Mouse (Mus musculus) embryonic fibroblast, embryonic 13.5 days (primary cell): ENCODE results near the gene Commd2.

Source experiments
- CTCF ChIP-seq: IDR thresholded peaks from 2 replicates; pipeline ENCODE4 v1.5.1; 2011; ENCODE audit warnings: mild to moderate bottlenecking, control low read depth, low read length, moderate library complexity, borderline replicate concordance; ENCODE audit not compliant: insufficient read depth
- POLR2A ChIP-seq: IDR thresholded peaks from 2 replicates; pipeline ENCODE4 v1.6.1; 2011; ENCODE audit warnings: low read depth, mild to moderate bottlenecking, control low read depth, low read length, moderate library complexity

DNA sequence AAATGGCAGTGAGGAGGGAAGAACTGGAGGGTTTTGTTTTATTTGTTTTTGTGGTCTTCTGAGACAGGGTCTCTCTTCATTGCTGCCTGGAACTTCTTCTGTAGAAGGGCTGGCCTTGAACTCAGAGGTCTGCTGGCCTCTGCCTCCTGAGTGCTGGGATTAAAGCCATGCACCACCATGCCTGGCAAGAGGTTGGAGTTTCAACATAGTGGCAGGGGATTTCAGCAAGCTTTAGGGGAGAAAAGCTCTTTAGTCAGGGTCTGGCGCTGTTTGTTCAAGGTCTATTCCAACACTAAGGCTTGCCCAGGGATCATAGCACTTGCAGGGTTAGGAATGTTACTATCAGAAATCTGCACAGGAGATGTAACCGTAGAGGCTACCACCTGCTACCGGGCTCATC is 2.1 kb upstream of the Commd2 start:
- no peak for TF ChIP-seq CTCF
- no peak for TF ChIP-seq POLR2A
